Mouse (Mus musculus) lung, embryonic 15.5 days (tissue): Measurements from ENCODE around the gene Clec2i. TPM values are rescaled to one million over a fixed set of nuclear protein-coding genes. Genes with fewer than 3 reads are reported as not detected.
"Not testable (repeated sequence)": the region's sequence is repeated elsewhere in the genome, so short reads cannot be mapped to it uniquely, and the experiment has no call there.

Experiments
- ATAC-seq: fragments of 200-750 bp; cut with Nextera tagmentation; 2 replicates; pipeline ENCODE4 v1.8.0; 2017; ENCODE audit warnings: moderate number of reproducible peaks, borderline replicate concordance; ENCODE audit not compliant: low FRiP score, low TSS enrichment; ENCODE audit errors: extremely low read depth
- H3K27ac ChIP-seq: fragments of 300-500 bp; sonication (generic); 2 replicates; pipeline ENCODE4 v1.5.1; 2015; ENCODE audit warnings: moderate library complexity, mild to moderate bottlenecking, inconsistent platforms
- H3K27me3 ChIP-seq: fragments of 300-500 bp; sonication (generic); 2 replicates; pipeline ENCODE4 v1.6.1; 2015; ENCODE audit warnings: inconsistent platforms
- H3K36me3 ChIP-seq: fragments of 300-500 bp; sonication (generic); 2 replicates; pipeline ENCODE4 v1.6.1; 2015; ENCODE audit warnings: inconsistent platforms
- H3K4me1 ChIP-seq: fragments of 300-500 bp; sonication (generic); 2 replicates; pipeline ENCODE4 v1.6.1; 2015; ENCODE audit warnings: inconsistent platforms
- H3K4me2 ChIP-seq: fragments of 300-500 bp; sonication (generic); 2 replicates; pipeline ENCODE4 v1.6.1; 2015; ENCODE audit warnings: inconsistent platforms, mild to moderate bottlenecking, moderate library complexity
- H3K4me3 ChIP-seq: fragments of 300-500 bp; sonication (generic); 2 replicates; pipeline ENCODE4 v1.5.1; 2015; ENCODE audit warnings: mild to moderate bottlenecking, inconsistent platforms
- H3K9ac ChIP-seq: fragments of 300-500 bp; sonication (generic); 2 replicates; pipeline ENCODE4 v1.6.1; 2015; ENCODE audit warnings: inconsistent platforms
- H3K9me3 ChIP-seq: fragments of 300-500 bp; sonication (generic); 2 replicates; pipeline ENCODE4 v1.6.1; 2016; ENCODE audit warnings: inconsistent platforms
- WGBS: fragments of 180-500 bp; shearing (Covaris S2); methylation state at CpG from one replicate; pipeline ENCODE4 v1.1.7; 2015; 5-methylcytosine and 5-hydroxymethylcytosine counted together
- polyA plus RNA-seq: library from polyadenylated mRNA; unstranded; fragments of >200 nt; fragmentation: Nextera tagmentation; extraction: Ambion mirVana; gene quantifications from 2 replicates; pipeline ENCODE4 v1.2.1, GENCODE M21; 2015

The Clec2i gene
- polyA plus RNA-seq, 1 experiment from 2014 or later, result 0.32 TPM

GRCm38 (mm10) chr6:128857976-128858375, 29.4 kb upstream of the Clec2i start:
- Histone ChIP-seq H3K27me3 (no peaks in the 10 kb centered on the region), H3K27ac (no peak overlapping the region), H3K4me1 (peaks cover 13% of the 10 kb centered on the region), H3K9ac (no peak overlapping the region), H3K36me3 (no peaks in the 10 kb centered on the region), H3K4me2 (no peak overlapping the region), H3K4me3 (no peak overlapping the region), H3K9me3 (no peaks in the 10 kb centered on the region)
- 71% methylated on average over 2 of the region's 2 CpGs for WGBS
- no peak for ATAC-seq

GRCm38 (mm10) chr6:128868861-128869260, 18.5 kb upstream of the Clec2i start:
- H3K27ac ChIP-seq, result 0 out of 2 replicates have a peak overlapping the region, but pooled peaks have one; percentile 27
- H3K4me3 ChIP-seq, result no peak overlapping the region
- H3K9ac ChIP-seq, result no peak overlapping the region
- H3K4me2 ChIP-seq, result no peak overlapping the region
- no peaks in the 10 kb centered on the region for H3K27me3 ChIP-seq
- peaks cover 10% of the 10 kb centered on the region; the same call in 1 of the 2 replicates for H3K4me1 ChIP-seq
- WGBS, result 30% methylated on average over 3 of the region's 3 CpGs
- H3K36me3 ChIP-seq, result no peaks in the 10 kb centered on the region
- no peaks in the 10 kb centered on the region for H3K9me3 ChIP-seq
- ATAC-seq, result no peak

- no peak overlapping the region for H3K4me3 ChIP-seq
- no peak overlapping the region for H3K4me2 ChIP-seq
- H3K4me1 ChIP-seq, result peaks cover 10% of the 10 kb centered on the region; the same call in 1 of the 2 replicates
- no peaks in the 10 kb centered on the region for H3K36me3 ChIP-seq
- no peak overlapping the region for H3K9ac ChIP-seq
- no peak for ATAC-seq
- 87% methylated on average over 1 of the region's 1 CpGs for WGBS
- H3K27me3 ChIP-seq, result no peaks in the 10 kb centered on the region
- no peaks in the 10 kb centered on the region for H3K9me3 ChIP-seq
- no peak overlapping the region for H3K27ac ChIP-seq
Observed at GRCm38 (mm10) chr6:128871910-128872610, 15.3 kb upstream of the Clec2i start.

- no peak overlapping the region for H3K4me2 ChIP-seq
- ATAC-seq, result no peak
- H3K4me3 ChIP-seq, result no peak overlapping the region
- H3K4me1 ChIP-seq, result no peaks in the 10 kb centered on the region
- no peaks in the 10 kb centered on the region for H3K9me3 ChIP-seq
- WGBS, result 69% methylated on average over 5 of the region's 5 CpGs
- no peaks in the 10 kb centered on the region for H3K36me3 ChIP-seq
- no peak overlapping the region for H3K9ac ChIP-seq
- H3K27ac ChIP-seq, result no peak overlapping the region
- H3K27me3 ChIP-seq, result no peaks in the 10 kb centered on the region
Observed at GRCm38 (mm10) chr6:128888834-128889233, 1.4 kb downstream of the Clec2i start.

- ATAC-seq, result no peak
- no peaks in the 10 kb centered on the region for H3K9me3 ChIP-seq
- WGBS, result 69% methylated on average over 2 of the region's 2 CpGs
- H3K36me3 ChIP-seq, result no peaks in the 10 kb centered on the region
- H3K9ac ChIP-seq, result no peak within 1 kb of the TSS
- no peak within 1 kb of the TSS for H3K4me2 ChIP-seq
- H3K4me3 ChIP-seq, result no peak within 1 kb of the TSS
- H3K4me1 ChIP-seq, result no peaks in the 10 kb centered on the region
- no peaks in the 10 kb centered on the region for H3K27me3 ChIP-seq
- H3K27ac ChIP-seq, result no peak within 1 kb of the TSS
Observed at GRCm38 (mm10) chr6:128890948-128891355, 3.6 kb downstream of the Clec2i start, which contains the start of gene BC035044. Gene BC035044 (minus strand): TSS chr6:128891126.

- Histone ChIP-seq H3K36me3 (no peaks in the 10 kb centered on the region), H3K9ac (no peak overlapping the region), H3K4me2 (no peak overlapping the region), H3K4me3 (no peak overlapping the region), H3K27ac (no peak overlapping the region), H3K4me1 (no peaks in the 10 kb centered on the region), H3K27me3 (no peaks in the 10 kb centered on the region), H3K9me3 (no peaks in the 10 kb centered on the region)
- peak; percentile 71; the same call in 1 of the 2 replicates for ATAC-seq
- whole genome bisulfite sequencing, result 36% methylated on average over 3 of the region's 3 CpGs
Observed at GRCm38 (mm10) chr6:128895404-128896001, 8.1 kb downstream of the Clec2i start.

- no peak for ATAC-seq
- WGBS, result 82% methylated on average over 2 of the region's 2 CpGs
- no peaks in the 10 kb centered on the region for H3K36me3 ChIP-seq
- no peaks in the 10 kb centered on the region for H3K4me1 ChIP-seq
- H3K4me3 ChIP-seq, result no peak overlapping the region
- no peak overlapping the region for H3K9ac ChIP-seq
- H3K27me3 ChIP-seq, result no peaks in the 10 kb centered on the region
- no peaks in the 10 kb centered on the region for H3K9me3 ChIP-seq
- H3K27ac ChIP-seq, result no peak overlapping the region
- no peak overlapping the region for H3K4me2 ChIP-seq
Observed at GRCm38 (mm10) chr6:128900044-128900443, 12.7 kb downstream of the Clec2i start.

GRCm38 (mm10) chr6:128900796-128901552, 13.6 kb downstream of the Clec2i start:
- not testable (repeated sequence) for H3K27ac ChIP-seq, H3K9me3 ChIP-seq, H3K36me3 ChIP-seq, H3K27me3 ChIP-seq, H3K4me2 ChIP-seq, H3K4me1 ChIP-seq, H3K4me3 ChIP-seq, H3K9ac ChIP-seq
- peak; percentile 31; the same call in 1 of the 2 replicates for ATAC-seq
- 83% methylated on average over 5 of the region's 6 CpGs for WGBS

GRCm38 (mm10) chr6:128913598-128914254, 26.3 kb downstream of the Clec2i start:
- Histone ChIP-seq H3K4me2 (no peak overlapping the region), H3K9me3 (no peaks in the 10 kb centered on the region), H3K4me1 (no peaks in the 10 kb centered on the region), H3K27me3 (no peaks in the 10 kb centered on the region), H3K4me3 (no peak overlapping the region), H3K36me3 (no peaks in the 10 kb centered on the region), H3K9ac (no peak overlapping the region), H3K27ac (peak overlapping the region; percentile 31; the same call in 1 of the 2 replicates)
- ATAC-seq, result no peak
- WGBS, result 72% methylated on average over 2 of the region's 2 CpGs

GRCm38 (mm10) chr6:128917322-128917721, 29.9 kb downstream of the Clec2i start:
- Histone ChIP-seq H3K4me1 (no peaks in the 10 kb centered on the region), H3K9me3 (no peaks in the 10 kb centered on the region), H3K36me3 (no peaks in the 10 kb centered on the region), H3K27me3 (no peaks in the 10 kb centered on the region), H3K9ac (no peak overlapping the region), H3K27ac (no peak overlapping the region), H3K4me2 (no peak overlapping the region), H3K4me3 (no peak overlapping the region)
- no peak for ATAC-seq
- WGBS, result 86% methylated on average over 2 of the region's 2 CpGs

- Histone ChIP-seq H3K27me3 (no peaks in the 10 kb centered on the region), H3K9ac (no peak overlapping the region), H3K4me3 (no peak overlapping the region), H3K36me3 (no peaks in the 10 kb centered on the region), H3K9me3 (no peaks in the 10 kb centered on the region), H3K4me2 (no peak overlapping the region), H3K4me1 (peaks cover 8% of the 10 kb centered on the region), H3K27ac (peak overlapping the region; percentile 37; the same call in 1 of the 2 replicates)
- ATAC-seq, result peak; percentile 49; the same call in 1 of the 2 replicates
- 23% methylated on average over 2 of the region's 2 CpGs for WGBS
Observed at GRCm38 (mm10) chr6:128933050-128933449, 45.7 kb downstream of the Clec2i start.
